Mouse (Mus musculus) telencephalon, adult 2 months (tissue): ENCODE data around the gene Eif4ebp2.
"Not testable (repeated sequence)": the region's sequence is repeated elsewhere in the genome, so short reads cannot be mapped to it uniquely, and the experiment has no call there.

Source experiments
- DNase-seq: peaks from one replicate; pipeline ENCODE4 v3.0.0-alpha.2; 2011; ENCODE audit warnings: low read depth, low spot score

The Eif4ebp2 gene

GRCm38 (mm10) chr10:61466242-61466641 lies 13.8 kb upstream of the Eif4ebp2 start:
- DNase-seq, result no peak

- no peak for DNase-seq
Measured at GRCm38 (mm10) chr10:61465009-61465408, 12.5 kb upstream of the Eif4ebp2 start.

GRCm38 (mm10) chr10:61457182-61457581 lies 4.7 kb upstream of the Eif4ebp2 start:
- no peak for DNase-seq

- DNase-seq, result not testable (repeated sequence)
Measured at GRCm38 (mm10) chr10:61453171-61453570, 710 bp upstream of the Eif4ebp2 start.

GRCm38 (mm10) chr10:61451931-61452617 lies 387 bp downstream of the Eif4ebp2 start:
- DNase-seq, result no peak

GRCm38 (mm10) chr10:61451463-61451930 lies 964 bp downstream of the Eif4ebp2 start:
- no peak for DNase-seq

GRCm38 (mm10) chr10:61448834-61449233 lies 3.6 kb downstream of the Eif4ebp2 start:
- no peak for DNase-seq

GRCm38 (mm10) chr10:61447581-61448353 lies 4.7 kb downstream of the Eif4ebp2 start:
- DNase-seq, result no peak

GRCm38 (mm10) chr10:61445016-61445415 lies 7.4 kb downstream of the Eif4ebp2 start:
- no peak for DNase-seq

GRCm38 (mm10) chr10:61443876-61444275 lies 8.6 kb downstream of the Eif4ebp2 start:
- no peak for DNase-seq

GRCm38 (mm10) chr10:61443456-61443855 lies 9.0 kb downstream of the Eif4ebp2 start:
- DNase-seq, result no peak

- no peak for DNase-seq
Measured at GRCm38 (mm10) chr10:61440202-61440800, 12.2 kb downstream of the Eif4ebp2 start.

- DNase-seq, result peak; percentile 79
Measured at GRCm38 (mm10) chr10:61431375-61431774, 21.1 kb downstream of the Eif4ebp2 start.

- DNase-seq, result no peak
Measured at GRCm38 (mm10) chr10:61429043-61429442, 23.4 kb downstream of the Eif4ebp2 start.

- DNase-seq, result no peak
Measured at GRCm38 (mm10) chr10:61428416-61428815, 24.0 kb downstream of the Eif4ebp2 start.

GRCm38 (mm10) chr10:61427951-61428350 lies 24.5 kb downstream of the Eif4ebp2 start:
- no peak for DNase-seq

GRCm38 (mm10) chr10:61426251-61426757 lies 26.2 kb downstream of the Eif4ebp2 start:
- DNase-seq, result no peak

- DNase-seq, result no peak
Measured at GRCm38 (mm10) chr10:61425047-61425446, 27.4 kb downstream of the Eif4ebp2 start.

GRCm38 (mm10) chr10:61424500-61424899 lies 28.0 kb downstream of the Eif4ebp2 start:
- no peak for DNase-seq

GRCm38 (mm10) chr10:61423289-61423688 lies 29.2 kb downstream of the Eif4ebp2 start:
- no peak for DNase-seq

GRCm38 (mm10) chr10:61422861-61423260 lies 29.6 kb downstream of the Eif4ebp2 start:
- no peak for DNase-seq

- no peak for DNase-seq
Measured at GRCm38 (mm10) chr10:61420011-61420410, 32.5 kb downstream of the Eif4ebp2 start.
